Mouse (Mus musculus) frontal cortex, postnatal 25 days (tissue): ENCODE data around the gene A130010J15Rik.

Experiments used
- DNase-seq, 2 experiments: peaks; one replicate each; pipeline ENCODE4 v3.0.0; 2022; ENCODE audit warnings: low spot score in 2 of 2

A130010J15Rik gene

DNA sequence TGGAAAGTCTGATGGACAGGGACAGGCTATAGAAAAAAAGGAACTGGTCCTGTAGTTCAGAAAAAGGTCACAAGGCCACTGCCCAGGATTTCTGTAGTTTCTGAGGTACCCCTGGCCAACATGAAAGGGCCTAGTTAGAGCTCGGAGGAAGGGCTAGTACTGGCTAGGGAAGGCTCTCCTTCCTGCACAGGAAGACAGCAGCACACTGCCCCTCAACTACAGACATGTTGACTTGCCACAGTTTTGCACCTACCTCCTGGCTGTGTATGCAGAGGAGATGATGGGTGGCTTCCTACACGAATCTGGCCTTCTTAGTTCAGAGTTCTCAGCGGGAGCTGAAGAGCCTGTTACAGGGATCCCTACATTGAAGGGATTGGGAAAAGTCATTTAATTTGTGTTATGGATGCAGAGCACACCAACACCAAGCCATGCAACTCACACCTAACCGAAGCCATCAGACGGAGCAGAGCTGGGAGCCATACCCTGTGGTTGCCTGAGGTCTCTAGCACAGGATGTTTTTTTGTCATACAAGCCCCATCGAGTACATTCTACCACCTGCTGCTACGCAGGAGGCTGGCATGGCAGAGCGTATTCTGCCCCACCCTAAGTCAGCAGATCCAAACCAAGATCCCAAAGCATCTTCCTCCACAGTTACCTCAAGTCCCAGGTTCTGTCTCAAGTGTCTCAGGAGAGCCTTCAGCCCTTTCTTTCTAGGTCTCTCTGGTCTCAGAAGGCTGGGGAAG is 33.0 kb downstream of the A130010J15Rik start:
- DNase-seq, result no peak

DNA sequence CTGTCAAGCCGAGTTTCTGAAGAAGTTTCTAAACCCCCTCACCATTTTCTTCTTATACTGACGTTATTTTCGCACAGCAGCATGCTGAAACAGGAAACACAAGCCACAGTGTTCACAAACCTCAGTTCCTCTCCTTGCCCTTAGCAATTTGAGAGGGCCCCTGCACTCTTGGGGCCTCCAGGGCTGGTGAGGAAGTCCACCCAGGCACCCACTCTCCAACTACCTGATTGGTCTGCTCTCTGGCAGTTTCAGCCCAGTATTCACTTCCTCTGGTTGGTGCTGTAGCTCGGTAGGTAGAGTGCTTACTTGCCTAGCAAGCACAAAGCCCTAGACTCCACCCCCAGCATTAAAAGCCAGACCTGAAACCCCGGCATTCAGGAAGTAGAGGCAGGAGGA is 33.5 kb downstream of the A130010J15Rik start, which contains the start of gene Traf3ip3:
Gene Traf3ip3, minus strand, starts transcription at position 321 of the 396 bp plus-strand sequence.
- no peak for DNase-seq

DNA sequence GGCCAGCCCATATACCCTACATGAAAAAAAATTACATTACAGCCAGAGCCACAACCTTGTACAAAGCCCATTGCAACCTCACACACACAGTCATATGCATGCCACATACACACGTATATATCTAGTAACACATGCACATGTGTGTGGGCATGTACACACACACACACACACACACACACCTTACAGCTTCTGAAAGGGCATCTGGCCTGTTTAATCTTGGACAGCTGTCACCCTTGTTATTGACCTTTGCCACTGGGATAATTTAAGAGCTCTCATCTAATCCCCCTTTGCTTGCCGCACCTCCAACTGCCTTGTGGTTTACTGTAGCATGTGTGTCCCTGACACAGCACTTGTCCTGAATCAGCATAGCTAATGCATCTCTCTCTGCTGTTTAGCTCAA is 36.0 kb downstream of the A130010J15Rik start:
- DNase-seq, result no peak

DNA sequence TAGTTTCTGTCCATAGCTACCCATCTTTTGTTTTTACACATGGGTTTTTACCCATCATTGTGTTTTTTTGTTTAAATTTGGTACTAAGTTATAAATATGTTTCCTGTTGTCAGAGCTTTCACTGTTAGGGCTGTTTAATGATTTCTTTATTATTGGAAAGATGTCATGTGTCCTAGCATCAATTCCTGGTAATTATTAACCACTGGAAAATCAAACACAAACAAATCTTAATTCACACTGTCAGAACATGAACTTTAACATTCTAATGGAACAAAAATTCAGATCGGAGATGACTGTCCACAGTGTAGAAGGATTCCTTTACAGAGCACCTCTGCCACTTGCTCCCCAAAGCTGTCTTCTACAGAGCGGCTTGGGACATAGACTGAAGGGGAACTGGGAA is 37.6 kb downstream of the A130010J15Rik start:
- no peak for DNase-seq

DNA sequence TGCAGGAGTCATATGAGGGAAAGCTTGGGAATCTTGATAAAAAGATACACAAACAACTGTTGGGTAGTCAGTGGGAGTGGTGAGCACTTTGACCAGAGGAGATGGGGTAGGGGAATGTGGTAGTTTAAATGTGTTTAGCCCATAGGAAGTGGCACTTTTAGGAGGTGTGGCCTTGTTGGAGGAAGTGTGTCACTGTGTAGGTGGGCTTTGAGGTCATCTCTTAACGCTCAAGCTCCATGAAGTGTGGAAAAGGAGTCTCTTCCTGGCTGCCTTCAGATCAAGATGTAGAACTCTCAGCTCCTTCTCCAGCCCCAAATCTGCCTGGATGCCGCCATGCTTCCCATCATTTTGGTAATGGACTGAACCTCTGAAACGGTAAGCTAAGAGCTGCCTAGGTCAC is 39.7 kb downstream of the A130010J15Rik start, which contains the start of gene Lamb3:
Gene Lamb3, plus strand, starts transcription at position 197 of the 400 bp plus-strand sequence.
- no peak for DNase-seq

DNA sequence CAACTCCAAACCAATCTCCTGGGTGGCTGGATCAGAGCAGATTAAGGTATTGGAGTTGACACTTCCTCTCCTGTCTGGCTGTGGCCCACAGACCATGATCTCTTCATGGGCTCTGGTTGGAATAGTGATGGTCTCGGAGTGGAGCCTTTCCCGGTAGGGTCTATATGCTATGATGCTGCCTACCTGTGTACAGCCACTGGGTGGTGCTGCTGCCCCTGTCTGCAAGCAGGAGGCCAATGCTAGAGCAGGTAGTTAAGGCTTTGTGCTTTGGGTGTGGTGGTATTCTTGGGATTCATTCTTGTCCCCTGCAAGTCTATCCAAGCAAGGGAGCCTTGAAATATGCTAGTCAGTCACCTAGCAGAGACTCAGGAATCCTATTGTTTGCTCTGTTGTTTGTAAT is 40.3 kb downstream of the A130010J15Rik start:
- peak; percentile 45 to 57 for DNase-seq

DNA sequence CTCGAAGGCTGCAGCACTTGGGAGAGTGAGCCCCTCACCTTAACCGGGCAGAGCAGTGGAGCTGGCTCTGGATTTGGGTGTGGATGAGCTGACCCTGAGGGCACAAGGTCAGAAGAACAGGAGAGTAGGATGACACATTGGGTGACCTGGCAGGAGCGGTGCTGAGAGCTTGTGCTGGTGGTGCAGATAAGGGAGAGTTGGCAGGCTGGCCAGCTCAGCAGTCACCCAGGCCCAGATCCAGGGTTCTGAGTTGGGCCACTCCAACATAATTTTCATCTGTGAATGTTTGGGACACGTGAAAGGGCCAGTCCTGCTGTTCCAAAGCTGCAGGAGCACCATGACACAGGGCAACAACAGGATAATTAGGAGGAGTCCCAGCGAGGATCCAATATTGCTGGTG is 43.5 kb downstream of the A130010J15Rik start:
- no peak for DNase-seq

DNA sequence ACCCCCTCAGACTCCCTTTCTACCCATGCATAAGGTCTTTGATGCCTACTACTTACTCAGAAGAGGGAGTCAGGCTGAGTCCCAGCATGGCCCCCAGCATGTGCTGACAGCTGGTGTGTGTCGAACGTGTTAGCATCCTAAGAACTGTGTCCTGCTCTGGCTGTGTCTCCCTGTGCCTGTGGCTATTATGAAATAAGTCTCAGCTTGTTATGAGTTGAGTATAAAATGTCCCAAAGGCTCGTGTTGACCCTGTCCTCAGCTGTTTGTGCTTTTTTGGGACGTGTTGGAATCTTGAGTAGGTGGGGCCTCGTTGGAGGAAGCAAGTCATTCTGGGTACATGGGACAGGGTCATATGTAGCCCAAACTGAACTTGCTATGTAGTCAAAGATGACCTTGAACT is 46.2 kb downstream of the A130010J15Rik start:
- DNase-seq, result no peak

DNA sequence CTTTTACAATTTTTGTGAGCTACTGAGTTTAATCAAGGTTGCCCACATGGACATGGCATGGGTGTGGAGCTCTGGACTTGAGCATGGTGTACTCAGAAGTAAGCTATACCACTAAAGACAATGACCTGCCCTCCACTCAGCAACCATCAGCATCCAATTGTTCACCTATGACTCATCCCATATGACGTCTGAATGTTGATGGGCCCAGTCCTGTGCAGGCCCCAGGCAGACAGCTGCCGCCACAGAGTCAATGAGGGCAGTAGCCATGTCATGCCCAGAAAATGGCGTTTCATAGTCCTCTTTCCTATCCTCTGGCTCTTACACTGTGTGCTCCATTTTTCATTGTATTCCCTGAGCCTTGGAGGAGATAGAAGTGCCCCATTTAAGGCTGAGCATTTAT is 48.2 kb downstream of the A130010J15Rik start:
- no peak for DNase-seq

DNA sequence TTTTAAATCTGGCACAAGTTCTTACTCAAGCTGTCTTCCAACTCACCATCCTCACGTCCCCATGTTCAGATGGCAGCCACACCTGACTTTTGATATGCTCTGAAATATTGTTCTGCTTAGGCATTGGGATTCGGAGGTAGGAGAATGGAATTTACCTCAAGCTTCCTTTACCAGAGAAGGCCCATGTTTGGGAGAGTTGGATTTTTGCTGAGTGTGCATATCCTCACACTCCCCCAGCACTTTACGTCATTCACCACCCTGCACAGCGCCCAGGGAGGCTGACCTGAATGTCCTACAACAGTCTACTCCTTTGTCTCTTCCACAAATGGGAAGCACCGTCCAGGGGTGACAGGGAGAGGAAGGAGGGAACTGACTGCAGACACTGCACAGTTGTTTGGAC is 52.6 kb downstream of the A130010J15Rik start:
- no peak for DNase-seq

DNA sequence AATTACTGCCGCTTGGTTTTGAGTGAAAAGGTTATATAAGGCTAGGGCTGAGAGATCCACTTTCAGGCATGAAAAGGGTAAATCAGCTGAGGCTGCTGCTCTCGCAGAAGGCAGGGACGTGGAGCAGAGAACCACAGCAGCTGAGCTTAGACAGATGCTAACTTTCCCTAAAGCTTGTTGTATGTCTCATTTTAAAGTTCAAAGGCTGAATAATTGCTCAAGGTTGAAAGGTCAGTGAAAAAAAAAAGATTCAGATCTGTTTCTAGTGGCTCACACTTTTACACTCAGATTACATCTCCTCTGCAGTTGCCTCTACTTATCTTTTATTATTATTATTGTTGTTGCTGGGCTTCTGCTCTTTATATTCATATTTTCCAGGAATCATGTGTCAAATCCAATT is 57.7 kb downstream of the A130010J15Rik start:
- DNase-seq, result no peak

DNA sequence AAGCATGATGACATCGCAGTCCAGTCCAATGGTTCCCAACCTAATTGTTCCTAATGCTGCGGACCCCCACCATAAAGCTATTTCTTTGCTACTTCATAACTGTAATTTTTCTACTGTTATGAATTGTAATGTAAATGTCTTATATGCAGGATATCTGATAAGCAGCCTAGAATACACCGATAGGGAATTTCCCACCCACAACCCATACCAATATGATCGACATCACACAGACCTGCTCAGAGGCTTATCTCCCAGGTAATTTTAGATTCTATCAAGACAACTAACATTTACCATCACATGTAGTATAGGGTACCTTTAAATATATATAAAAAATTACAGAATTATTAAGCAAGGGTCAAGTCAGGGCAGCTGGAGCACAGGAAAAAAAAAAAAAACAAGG is 58.3 kb downstream of the A130010J15Rik start:
- no peak for DNase-seq

DNA sequence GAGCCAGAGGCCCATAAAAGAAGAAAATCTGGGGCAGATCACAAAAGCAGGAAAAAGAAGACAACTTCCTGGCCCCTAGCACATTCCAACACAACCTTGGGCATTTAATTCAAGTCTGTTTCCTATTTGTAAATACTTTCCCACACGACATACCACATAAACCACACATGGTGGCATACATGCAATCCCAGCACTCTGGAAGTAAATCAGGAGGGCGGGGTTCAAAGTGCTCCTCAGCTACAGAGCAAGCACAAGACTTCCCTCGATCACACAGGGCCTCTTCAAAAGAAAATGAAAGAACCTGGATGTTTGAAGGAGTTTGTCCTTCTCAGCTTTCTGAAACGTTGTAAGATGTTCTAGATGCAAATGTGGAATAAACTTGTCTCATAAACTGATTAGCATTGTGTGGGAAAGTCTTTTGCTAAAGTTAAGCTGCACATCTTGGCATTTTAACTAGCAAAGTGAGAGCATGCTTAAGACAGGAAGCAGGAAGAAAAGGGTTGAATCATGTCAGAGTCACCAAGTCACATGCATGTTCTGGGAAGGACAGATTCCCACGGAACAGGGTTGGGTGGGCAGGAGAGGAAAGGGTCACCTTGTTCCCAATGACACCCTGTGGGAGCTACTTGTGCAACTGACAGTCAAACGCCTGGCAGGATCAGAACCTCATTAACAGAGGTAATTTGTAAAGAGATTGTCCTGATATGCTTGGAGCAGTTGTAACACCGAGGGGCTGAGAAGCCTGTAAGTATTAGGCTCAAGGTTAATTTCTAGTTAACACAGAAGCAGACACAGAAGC is 59.1 kb downstream of the A130010J15Rik start:
- no peak for DNase-seq
